18 mouse cellular contexts compared by ENCODE assay signal in genomic region chr4:154746323-154747005, GRCm38 (mm10).
DNase-seq lines count a peak whose midpoint lies in the region; ATAC-seq lines count a peak whose summit lies in the region.
"Had no signal": no experiment of that assay in that cellular context is flagged by ENCODE, and none has a peak within 500 bp of the region (broad histone marks: within the 10 kb centered on the region; RNA-seq: fewer than 3 reads in every experiment).

No protein-coding gene starts in this region.

- no peak overlapping the region for H3K4me2 ChIP-seq in intestine, embryonic 16.5 days (ENCODE audit: low read depth, low read length)
- H3K4me2 ChIP-seq: forebrain, embryonic 12.5 days; hindbrain, embryonic 13.5 days; intestine, embryonic 15.5 days; limb, embryonic 15.5 days had no signal

- H3K9me3 ChIP-seq in intestine, embryonic 16.5 days (ENCODE audit: control insufficient read depth, low read length) = no peaks in the 10 kb centered on the region
- H3K9me3 ChIP-seq: forebrain, embryonic 12.5 days; hindbrain, embryonic 13.5 days; intestine, embryonic 15.5 days; limb, embryonic 15.5 days had no signal

- no peak overlapping the region for H3K9ac ChIP-seq in intestine, embryonic 16.5 days (ENCODE audit: low read depth, low read length)
- H3K9ac ChIP-seq: forebrain, embryonic 12.5 days; hindbrain, embryonic 13.5 days; intestine, embryonic 15.5 days; limb, embryonic 15.5 days had no signal

- WGBS in intestine, embryonic 16.5 days = 84% methylated on average over 16 of the region's 16 CpGs

- H3K36me3 ChIP-seq in intestine, embryonic 16.5 days (ENCODE audit: control insufficient read depth, insufficient read depth, low read length) = no peaks in the 10 kb centered on the region
- H3K36me3 ChIP-seq: forebrain, embryonic 12.5 days; hindbrain, embryonic 13.5 days; intestine, embryonic 15.5 days; limb, embryonic 15.5 days had no signal

- DNase-seq in cerebellum, postnatal 14 days = peak; percentile 22 to 44
- no peak for DNase-seq in cerebellum, adult 8-10 months
- DNase-seq in left cerebral cortex, postnatal 25 days (ENCODE audit: low spot score in 2 of 2) = peak; percentile 12 to 33
- DNase-seq in left cerebral cortex, postnatal 36 days (ENCODE audit: low spot score in 2 of 2) = no peak
- peak; percentile 45 for DNase-seq in kidney, postnatal 10 days
- no peak for DNase-seq in thymus, postnatal 25 days
- DNase-seq: cerebellum, adult 11-12 months; gastrocnemius, postnatal 36 days; layer of hippocampus, adult 9-11 months; lung, postnatal 14 days; spleen, adult 18-20 months had no signal

- no peak overlapping the region for H3K27ac ChIP-seq in intestine, embryonic 16.5 days (ENCODE audit: low read length)
- H3K27ac ChIP-seq: forebrain, embryonic 12.5 days; hindbrain, embryonic 13.5 days; intestine, embryonic 15.5 days; limb, embryonic 15.5 days had no signal

- no peak for ATAC-seq in intestine, embryonic 16.5 days
- no peak for ATAC-seq in inflammation-experienced regulatory T-cells, adult 6 months
- ATAC-seq: intestine, embryonic 15.5 days; midbrain, embryonic 16.5 days had no signal

- intact Hi-C loops in left cerebral cortex, postnatal 25 days (cut with DNase I) = loop anchor here (5.0 kb wide), 1 partner anchor 81 kb away; no protein-coding TSS in a partner anchor
- intact Hi-C loops in left cerebral cortex, postnatal 36 days (cut with DNase I) = no loop called here

- H3K27me3 ChIP-seq in intestine, embryonic 16.5 days (replicated peaks; ENCODE audit: control insufficient read depth, insufficient read depth, low read length) = no peaks in the 10 kb centered on the region

- H3K4me1 ChIP-seq in intestine, embryonic 16.5 days (ENCODE audit: control insufficient read depth, insufficient read depth, low read length) = no peaks in the 10 kb centered on the region
- H3K4me1 ChIP-seq: intestine, embryonic 15.5 days had no signal

- no peak overlapping the region for H3K4me3 ChIP-seq in intestine, embryonic 16.5 days (ENCODE audit: low read length)
- H3K4me3 ChIP-seq: forebrain, embryonic 12.5 days; hindbrain, embryonic 13.5 days; intestine, embryonic 15.5 days; limb, embryonic 15.5 days had no signal

Comparison
In these comparisons a context has a peak if more than half of its experiments do, and no peak if none do; other contexts are left out.
1. DNase-seq: peak in cerebellum, postnatal 14 days (2 of 2), left cerebral cortex, postnatal 25 days (2 of 2) and kidney, postnatal 10 days (single experiment); none in cerebellum, adult 8-10 months (single experiment), left cerebral cortex, postnatal 36 days (0 of 2) and thymus, postnatal 25 days (single experiment).